Mouse (Mus musculus): ENCODE data around the gene Usp39.

The Usp39 gene

GRCm38 (mm10) chr6:72350214-72350613 lies 5.2 kb upstream of the Usp39 start:
- no peak for DNase-seq

GRCm38 (mm10) chr6:72348411-72348810 lies 3.4 kb upstream of the Usp39 start:
- no peak for DNase-seq

DNA sequence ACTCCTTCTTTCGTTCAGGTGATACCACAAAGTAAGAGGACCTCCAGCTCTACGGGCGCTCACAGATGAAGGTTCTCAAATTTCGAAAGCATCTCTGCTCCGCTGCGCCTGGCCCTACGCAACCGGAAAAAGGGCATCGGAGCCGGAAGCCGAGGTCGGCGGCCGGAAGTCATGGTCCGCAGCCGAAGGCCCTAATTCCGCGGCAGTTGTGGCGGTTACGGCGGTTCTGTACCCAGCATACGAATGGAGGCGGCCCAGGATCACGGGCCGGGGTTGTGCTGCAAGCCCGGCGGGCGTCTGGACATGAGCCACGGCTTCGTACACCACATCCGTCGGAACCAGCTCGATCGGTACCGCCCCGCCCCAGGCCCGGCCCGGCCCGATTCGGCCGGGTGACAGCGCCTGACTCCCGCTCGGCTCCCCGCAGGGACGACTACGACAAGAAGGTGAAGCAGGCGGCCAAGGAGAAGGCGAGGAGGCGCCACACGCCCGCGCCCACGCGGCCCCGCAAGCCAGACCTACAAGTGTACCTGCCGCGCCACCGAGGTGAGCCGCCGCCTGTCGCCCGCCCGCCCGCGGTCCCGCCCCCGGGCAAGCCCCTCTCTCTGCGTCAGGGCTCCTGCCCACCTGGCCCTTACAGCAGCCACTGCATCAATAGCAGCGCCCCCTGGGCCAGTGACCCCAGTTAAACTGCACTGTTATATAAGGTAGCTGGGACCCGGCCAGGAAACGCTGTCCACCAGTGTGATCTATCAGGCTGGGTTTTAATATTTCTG lies 2.4 kb upstream of the Usp39 start, which contains the start of gene 0610030E20Rik:
TSS of gene 0610030E20Rik (plus strand) at position 152 of the 776 bp plus-strand sequence.
- peak; percentile 80 for DNase-seq

GRCm38 (mm10) chr6:72346261-72346660 lies 1.3 kb upstream of the Usp39 start:
- DNase-seq: no peak

- no peak for DNase-seq
Measured at GRCm38 (mm10) chr6:72345633-72346032, 649 bp upstream of the Usp39 start.

DNA sequence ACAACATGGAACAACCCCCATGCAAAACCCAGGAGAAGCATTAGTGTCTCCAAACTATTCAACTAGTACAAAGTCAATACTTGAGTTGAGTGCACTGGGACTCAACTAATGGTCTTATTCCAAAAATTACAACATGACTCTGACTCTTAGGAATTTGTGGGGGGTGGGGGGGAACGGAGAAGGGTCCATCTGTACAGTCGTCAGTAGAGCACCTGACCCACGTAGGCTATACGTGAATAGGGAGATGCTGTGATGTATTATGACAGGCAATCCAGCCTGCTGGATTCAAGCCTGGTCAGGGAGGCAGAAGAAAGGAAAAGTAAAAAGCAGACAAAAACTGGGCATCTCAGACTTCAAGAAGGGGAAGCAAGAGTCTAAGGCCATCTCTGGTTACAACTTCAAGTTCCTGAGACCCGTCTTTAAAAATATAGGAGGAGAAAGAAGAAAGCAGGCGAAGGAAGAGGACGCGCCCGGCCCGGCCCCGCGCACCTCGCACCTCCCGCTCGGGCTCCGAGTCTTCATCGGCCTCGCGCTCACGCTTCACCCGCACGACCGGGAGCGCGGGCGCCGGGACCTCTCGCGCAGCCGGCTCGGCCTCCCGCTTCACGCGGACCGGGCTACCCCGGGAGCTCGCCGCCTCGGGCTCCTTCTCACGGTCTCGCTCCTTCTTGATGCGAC lies 449 bp downstream of the Usp39 start:
- no peak for DNase-seq

GRCm38 (mm10) chr6:72340481-72340880 lies 4.5 kb downstream of the Usp39 start:
- no peak for DNase-seq

GRCm38 (mm10) chr6:72333111-72333510 lies 11.9 kb downstream of the Usp39 start:
- DNase-seq: no peak

DNA sequence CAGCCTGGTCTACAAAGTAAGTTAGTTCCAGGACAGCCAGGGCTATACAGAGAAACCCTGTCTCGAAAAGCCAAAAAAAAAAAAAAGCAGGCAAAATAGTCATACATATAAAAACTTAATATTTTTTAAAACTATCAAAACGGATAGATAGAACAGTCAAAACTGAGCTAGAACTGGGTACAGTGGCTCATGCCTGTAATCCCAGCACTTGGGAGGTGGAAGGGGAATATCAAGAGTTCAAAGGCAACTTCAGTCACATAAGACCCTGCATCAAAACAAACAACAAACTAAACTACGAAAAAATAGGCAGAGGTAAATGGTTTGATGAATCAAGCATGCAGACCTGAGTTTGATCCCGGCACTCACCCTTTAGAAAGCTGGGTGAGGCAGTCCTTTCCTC lies 14.9 kb downstream of the Usp39 start:
- DNase-seq: no peak

GRCm38 (mm10) chr6:72329019-72329418 lies 16.0 kb downstream of the Usp39 start:
- no peak for DNase-seq

DNA sequence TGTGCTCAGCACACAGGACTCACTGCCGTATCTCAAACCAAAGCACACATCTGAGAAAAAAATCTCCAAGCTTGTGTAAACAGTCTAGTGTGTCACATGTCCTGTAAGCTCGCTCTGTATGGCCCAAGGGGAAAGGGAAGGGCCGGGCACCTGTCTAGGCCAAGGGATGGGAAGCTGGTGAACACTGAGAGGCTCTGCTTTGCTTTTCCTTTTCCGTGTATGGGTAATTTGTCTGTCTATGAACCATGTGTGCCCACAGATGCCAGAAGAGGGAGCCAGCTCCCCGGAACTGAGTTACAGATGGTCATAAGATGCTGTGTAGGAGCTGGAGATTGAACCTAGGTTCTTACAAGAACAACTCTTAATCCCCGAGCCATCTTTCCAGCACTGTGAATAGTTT lies 18.7 kb downstream of the Usp39 start:
- DNase-seq: peak; percentile 43

- no peak for DNase-seq
Measured at GRCm38 (mm10) chr6:72323786-72324508, 21.0 kb downstream of the Usp39 start.

- DNase-seq: no peak
Measured at GRCm38 (mm10) chr6:72322936-72323335, 22.0 kb downstream of the Usp39 start.

GRCm38 (mm10) chr6:72319019-72319418 lies 26.0 kb downstream of the Usp39 start:
- DNase-seq: peak; percentile 59

DNA sequence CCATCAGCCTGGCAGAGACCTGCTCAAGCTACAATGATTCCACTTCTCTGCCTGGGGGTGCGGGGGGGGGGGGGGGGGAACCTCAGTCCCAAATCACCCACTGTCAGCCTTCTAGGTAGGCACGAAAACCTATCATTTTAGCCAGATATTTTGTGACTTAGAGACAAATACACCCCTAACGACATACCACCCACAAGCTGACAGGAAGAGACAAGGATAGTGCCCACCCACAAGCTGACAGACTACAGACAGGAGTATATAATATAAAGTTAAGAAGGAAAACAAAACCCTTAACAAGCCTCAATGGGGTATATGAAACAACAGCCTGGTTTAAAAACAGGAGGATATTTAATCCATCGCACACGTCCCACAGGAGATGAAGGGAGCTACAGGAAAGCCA lies 26.5 kb downstream of the Usp39 start:
- no peak for DNase-seq

- DNase-seq: no peak
Measured at GRCm38 (mm10) chr6:72316044-72316443, 28.9 kb downstream of the Usp39 start.

DNA sequence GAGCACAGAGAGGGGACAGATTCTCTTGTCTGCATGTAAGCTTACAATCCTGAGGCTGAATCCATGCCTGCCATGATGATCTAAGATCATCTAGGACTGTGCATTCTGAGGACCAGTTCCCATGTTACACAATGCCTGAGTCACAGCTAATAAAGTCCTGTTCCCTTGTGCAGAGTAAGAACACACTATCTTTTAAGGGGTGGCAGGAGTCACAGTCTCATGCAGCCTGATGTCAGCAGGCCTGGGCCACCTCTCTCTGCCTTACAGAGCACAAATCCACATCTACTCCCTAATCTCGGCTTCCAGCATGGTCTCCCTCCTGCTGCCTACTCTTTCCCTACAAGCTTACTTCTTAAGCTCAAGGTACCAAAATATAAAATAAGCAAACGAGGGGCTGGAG lies 29.6 kb downstream of the Usp39 start:
- DNase-seq: no peak

DNA sequence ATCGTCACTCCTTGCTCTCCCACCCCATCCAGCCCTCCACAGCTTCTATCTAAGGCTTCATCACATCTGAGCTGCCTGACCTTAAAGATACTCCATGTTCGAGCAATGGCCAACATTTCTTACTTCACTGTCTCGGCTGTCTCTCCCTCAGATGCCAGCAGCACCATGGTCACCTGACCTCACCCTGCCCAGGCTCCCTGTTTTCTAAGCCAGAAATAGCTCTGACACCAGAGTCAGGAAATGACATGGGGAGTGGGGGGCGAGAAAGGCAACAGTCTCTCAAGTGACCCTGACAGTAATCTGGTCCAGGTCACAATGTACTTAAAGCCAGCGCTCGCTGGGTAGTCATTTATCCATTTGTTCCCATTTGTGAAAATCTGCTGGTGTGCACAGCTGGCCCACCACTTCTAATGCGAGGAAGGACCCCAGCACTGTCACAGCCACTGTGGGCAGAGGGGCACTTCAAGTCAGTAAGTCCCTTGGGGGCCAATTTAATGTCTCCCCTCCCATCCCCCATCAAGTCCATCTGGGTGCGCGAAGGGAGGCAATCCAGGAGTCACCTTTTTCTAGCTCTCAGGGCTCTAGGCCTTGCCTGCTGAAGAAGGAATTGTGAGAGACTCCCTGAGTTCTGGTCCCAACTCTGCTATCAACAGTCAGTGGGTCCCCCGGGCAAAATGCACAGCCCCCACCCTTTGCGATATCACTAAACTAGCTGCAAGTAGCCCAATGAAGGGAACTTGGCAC lies 31.7 kb downstream of the Usp39 start:
- no peak for DNase-seq

- no peak for DNase-seq
Measured at GRCm38 (mm10) chr6:72312198-72312597, 32.8 kb downstream of the Usp39 start.

- no peak for DNase-seq
Measured at GRCm38 (mm10) chr6:72303510-72303909, 41.5 kb downstream of the Usp39 start.

GRCm38 (mm10) chr6:72302349-72302925 lies 42.5 kb downstream of the Usp39 start:
- no peak for DNase-seq

GRCm38 (mm10) chr6:72297825-72298224 lies 47.2 kb downstream of the Usp39 start:
- DNase-seq: no peak
